Mouse (Mus musculus): ENCODE data around the gene S100a9.

Gene S100a9

DNA sequence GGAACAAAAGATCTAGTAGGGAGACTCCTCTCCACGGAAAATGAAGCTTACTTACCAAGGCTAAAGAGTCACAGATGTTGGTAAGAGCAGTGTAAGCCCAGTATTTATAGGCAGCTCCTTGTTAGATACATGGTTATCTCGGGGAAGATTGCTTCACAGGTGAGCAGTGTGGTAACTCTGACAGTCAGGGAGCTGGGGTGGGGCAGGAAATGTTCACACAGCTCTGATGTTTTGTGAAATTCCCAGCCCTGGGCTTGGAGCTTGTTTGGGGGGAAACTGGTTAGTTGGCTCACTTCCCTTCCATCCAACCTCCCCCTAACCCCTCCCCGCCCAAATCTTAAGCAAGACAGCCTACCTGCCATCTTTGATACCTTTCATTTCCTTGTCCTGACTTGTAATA is at the start of gene S100a9:
S100a9 (minus strand) TSS at position 109 of the 400 bp plus-strand sequence.
- DNase-seq = no peak

DNA sequence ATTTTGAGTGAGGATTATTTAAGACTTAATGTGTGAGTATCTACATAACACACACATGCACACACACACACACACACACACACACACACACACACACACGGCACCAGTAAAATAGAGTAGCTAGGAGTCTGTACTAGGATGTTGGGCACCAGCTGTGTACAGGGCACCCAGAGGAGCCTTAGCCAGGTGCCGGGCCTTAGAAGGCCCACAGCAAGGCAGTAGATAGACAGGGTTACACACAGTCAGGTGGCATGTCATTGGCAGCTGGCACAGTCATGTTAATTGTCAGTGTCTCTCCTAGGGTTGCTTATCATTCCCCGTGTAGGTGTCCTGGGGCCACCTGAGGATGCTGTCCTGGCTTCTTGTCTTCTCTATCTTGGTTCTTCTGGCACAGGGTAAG is 31.1 kb upstream of the S100a9 start, which contains the start of gene Pglyrp4:
Pglyrp4 (plus strand) TSS at position 301 of the 400 bp plus-strand sequence.
- no peak for DNase-seq

DNA sequence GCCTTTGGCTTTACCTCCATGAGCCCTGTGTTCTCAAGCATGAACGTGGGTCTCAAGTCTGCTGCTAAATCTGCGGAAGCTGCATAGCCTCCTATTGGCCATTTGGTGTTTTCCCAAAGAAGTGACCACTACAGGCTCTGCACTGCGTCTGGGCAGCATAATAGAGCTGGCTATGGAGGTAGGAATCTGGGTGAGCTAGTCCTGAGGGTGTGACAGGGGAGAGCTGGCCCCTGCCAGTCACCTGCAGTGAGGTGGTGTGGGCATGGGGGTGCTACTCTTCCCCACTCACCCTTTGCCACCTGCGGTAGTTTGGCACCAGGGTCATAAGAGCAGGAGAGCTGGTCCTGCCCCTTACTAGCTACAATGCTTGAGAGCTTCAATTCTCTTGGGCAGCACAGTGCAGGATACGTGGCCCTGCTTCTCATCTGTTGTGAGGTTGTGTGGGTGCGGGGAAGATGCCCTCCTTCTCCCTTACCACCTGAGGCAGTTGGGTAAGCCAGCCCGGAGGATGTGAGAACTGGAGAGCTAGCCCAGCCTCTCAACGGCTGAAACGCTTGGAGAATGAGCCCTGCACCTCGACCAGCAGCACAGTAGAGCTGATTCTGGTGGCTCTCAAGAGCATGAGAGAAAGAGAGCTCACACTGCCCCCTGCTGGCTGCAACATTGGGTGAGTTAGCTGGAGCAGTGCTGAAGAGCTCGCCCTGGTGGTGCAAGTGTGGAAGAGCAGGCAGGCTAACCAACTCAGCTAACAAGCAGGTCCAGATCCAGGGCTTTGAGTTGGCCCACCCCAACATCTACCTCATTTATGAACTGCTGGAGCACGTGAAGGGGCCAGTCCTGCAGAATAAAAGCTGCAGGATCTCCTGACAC is 14.3 kb upstream of the S100a9 start:
- peak; percentile 60 for DNase-seq

DNA sequence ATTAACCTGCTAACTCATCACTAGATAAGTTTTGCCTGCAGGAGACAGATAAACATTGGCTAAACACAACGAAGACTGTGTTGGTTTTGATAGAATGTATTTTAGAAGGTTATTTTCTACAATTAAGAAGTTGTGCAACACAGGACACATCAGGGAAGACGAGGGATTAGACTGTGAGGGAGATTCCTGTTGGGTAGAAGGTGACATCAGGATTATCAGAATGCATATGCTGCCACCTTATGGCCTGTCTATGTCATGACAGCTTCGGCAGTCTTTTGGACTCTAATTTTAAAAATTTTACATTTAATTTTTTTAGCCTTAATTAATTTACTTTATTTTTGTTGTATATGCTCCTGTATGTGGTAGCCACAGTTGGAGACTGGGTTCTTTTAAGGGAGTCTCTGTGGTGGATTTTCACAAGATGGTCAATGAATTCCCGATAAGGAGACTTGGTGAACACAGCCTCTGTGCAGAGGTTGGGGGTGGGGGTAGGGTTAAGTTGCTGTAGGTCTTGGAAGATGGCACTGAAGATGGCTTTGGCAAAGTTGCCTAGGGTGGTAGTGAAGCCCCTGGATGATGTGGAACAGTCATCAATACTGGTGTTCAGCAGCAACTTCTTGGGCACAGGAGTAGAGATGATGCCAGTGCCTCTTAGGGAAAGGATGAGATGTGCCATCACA is 13.1 kb upstream of the S100a9 start:
- no peak for DNase-seq

DNA sequence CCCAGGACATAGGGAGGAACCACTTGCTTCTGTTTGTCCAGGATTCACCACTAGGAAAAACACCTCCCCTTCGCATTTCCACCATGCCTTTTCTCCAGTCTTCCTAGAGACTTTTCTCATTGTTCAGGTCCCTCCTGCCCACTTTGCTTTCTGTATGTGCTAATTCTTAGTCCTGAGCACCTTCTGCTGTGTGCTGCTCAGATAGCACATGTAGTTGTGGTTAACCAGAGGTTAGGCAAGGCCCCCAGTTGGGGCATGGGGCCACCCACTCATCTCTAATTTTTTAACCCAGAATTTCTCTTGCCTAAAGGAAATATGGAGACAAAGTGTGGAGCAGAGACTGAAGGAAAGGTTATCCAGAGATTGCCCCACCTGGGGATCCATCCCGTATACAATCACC is 6.7 kb upstream of the S100a9 start:
- no peak for DNase-seq

DNA sequence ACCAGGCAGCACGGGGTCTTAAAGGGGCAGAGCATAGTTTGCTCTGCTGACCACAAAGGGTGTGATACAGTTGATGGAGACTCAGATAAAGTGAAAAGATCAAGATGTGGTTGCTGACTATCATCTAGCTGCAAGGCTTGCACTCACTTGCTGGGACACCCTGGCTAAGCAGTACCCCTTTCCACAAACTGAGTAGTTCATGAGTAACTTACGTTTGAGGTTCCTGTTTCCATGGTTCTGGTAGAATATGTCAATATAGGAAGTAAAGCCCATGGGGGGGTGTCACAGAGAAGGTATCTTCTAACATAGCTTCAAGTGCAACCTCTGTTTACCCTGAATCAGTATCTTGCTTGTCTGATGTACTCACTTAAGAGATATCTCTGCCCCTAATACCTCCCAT is 2.0 kb downstream of the S100a9 start:
- DNase-seq = no peak

DNA sequence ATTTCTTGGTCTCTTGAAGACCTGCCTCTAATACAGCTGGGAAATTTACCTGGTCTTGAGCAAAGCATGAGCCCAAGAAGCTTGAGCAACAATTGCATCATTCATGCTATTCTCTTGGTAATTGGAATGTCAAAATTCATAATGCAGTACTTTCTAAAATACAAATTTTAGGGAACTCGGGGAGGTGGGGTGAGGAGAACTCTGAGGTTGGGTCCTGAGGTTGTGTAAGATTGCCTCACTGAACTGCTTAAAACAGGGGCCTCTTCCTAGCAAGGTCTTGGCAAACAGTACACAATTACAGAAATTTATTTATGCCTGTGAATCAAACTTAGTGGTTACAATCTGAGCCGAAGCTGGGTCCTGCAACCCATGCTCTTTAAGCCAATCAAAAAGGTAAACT is 8.7 kb downstream of the S100a9 start:
- no peak for DNase-seq

DNA sequence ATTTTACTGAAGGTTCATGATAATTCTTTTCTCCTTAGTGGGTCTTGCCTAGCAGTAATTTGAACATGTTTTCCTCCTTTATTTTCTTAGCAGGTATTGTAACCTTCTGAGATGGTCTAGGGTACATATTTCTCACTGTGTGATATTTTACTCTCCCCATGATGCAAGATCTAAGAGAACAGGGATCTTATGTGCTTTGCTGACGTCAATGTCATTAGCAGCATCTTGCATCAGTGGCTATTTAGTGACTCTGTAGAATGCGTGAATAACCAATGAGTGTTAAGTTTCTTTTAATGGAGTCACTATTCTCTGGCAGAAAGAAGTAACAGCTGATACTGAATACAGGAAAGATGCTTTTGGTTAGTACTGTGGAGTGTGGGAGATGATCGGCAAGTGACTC is 11.6 kb downstream of the S100a9 start:
- DNase-seq = no peak

DNA sequence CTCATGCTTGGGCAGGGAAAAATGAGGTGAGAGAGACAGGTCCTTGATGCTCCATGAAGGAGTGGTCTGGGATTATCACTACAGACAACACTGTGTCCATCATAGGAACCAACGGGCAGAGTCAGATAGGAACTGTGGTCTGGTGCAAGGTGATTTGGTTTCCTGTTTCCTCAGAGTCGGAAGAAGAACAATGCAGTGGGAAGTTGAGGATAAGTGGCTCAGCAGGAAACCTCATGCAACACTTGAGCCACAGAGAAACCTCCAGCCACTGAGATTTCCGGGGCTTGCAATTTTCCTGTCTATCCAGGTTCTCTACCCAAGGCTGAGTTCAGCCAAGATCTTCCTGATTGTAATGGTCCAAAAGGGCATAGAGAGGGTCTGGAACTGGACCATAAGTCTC is 16.9 kb downstream of the S100a9 start:
- DNase-seq = no peak

DNA sequence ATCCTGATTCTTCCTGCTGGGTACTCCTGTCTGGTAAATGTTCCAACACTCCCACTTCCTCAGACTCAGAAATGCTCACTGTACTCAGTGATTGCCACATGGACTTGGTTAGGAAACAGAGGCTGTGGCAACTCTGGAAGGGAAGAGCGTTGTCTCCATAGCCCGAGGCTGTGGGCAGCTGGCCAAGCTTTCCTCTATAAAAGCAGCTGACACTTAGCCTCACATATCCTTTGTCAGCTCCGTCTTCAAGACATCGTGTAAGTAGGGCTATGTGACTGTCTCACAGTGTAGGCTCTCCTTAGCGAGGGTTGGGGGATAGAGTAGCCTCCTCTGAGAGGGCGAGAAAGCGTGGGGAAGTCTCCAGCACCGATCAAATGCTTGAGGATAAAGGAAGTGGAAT is 26.7 kb downstream of the S100a9 start, which contains the start of gene S100a8:
S100a8 (plus strand) TSS at position 133 of the 400 bp plus-strand sequence.
- DNase-seq = no peak

DNA sequence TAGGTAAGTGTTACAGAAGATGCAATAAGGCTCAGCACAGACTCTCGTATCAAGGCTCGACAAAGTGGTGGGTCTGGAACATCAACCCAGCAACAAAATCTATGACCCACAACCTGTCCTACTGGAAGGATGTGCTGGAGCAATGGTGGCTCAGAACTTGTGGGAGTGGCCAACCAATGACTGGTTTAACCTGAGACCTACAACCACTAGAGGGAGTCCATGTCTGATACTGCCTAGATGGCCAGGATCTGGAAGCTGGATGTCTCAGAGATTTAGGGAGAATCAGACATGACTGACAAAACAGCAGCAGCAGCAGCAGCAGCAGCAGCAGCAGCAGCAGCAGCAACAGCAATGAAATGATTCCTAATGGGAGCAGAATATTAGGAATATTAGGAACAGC is 31.3 kb downstream of the S100a9 start:
- no peak for DNase-seq

DNA sequence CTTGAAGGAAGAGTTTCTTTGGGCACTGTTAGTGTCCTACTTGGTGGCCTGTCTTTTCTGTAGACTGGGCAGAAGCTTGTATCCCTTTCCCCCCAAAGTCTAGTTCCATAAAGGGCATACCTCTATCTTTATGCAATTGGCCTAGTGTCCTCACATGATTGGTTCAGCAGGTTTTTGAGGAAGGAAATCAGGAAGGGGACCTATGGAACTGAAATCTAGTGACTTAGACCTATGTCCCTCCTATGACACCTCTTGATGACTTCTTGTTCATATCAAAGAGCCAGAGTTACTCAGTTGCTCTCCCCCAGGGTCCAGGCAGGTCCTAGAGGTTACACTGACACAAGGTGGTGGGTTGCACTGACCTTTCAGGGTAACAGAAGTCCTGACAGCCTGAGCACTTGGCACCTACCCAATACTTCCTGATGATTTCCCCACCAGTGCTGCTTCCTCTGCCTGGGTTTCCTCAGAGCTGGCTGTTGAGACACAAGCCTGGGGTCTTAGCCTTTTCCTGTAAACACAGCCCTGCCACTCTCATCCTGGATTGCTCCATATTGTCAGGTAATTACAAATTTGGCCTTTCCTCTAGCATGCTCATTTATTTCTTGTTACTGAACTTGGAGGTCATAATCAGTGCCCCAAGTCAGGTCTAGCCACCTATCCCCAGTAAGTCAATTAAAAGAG is 36.0 kb downstream of the S100a9 start:
- no peak for DNase-seq

DNA sequence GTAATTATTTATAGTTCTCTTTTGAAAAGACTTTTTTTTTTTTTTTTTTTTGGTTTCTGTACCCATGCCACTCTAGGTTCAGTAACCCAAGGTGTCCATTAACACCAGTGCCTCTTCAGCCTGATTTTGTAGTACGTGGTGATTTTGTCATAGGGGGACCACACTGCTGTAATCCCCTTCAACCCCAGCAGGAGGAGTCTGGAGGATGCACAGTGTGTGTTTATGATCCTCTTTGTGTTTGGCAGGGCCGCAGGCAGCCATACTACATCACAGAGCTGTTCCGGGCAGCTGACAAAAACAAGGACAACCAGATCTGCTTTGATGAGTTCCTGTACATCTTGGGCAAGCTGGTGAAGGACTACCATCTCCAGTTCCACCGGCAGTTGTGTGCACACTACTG is 38.1 kb downstream of the S100a9 start:
- no peak for DNase-seq

DNA sequence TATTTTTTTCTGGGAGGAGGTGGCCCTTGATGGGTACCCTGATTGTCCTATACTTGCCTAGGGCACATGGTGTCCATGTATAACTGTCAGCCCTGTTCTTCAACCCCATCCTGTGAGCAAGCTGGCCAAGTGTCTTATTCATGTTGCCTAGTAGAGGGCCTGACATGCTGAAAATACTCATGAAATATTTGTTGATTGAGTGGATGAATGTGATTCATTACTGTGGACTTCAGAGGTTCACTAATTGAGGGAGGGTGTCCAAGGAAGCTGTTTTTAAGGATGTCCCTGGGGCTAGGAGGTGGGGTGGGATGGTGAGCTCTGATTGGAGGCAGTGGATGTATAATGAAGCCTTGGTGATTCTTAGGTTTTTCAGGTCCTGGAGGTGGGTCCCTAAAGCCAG is 41.8 kb downstream of the S100a9 start, which contains the start of gene S100a7a:
S100a7a (plus strand) TSS at position 301 of the 400 bp plus-strand sequence.
- DNase-seq = no peak

DNA sequence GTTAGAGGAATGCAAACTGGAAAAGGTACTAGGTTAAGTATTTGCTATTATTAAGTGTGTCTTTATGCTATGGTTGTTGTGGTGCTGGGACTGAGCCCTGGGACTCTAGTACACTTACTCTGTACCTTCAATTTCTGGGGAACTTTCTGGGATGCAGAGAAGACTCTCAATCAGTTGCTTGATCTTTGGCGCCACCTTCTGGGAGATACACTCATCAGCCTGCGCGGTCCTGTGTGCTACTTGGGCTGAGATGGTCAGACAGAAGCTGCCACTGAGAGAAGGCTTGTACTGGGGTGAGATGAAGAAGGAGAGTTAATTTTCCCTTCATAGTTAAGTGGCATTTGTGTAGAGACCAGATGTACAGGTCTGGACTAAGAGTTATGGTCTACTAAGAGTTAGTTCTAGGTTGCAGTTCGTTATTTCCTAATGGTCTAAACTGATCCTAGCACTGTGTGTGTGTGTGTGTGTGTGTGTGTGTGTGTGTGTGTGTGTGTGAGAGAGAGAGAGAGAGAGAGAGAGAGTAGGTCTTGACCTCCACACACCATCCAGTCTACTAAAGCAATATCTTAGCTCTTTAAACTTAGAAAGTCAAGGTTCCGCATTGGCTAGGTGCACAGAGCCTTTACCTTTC is 42.5 kb downstream of the S100a9 start:
- DNase-seq = peak; percentile 30

DNA sequence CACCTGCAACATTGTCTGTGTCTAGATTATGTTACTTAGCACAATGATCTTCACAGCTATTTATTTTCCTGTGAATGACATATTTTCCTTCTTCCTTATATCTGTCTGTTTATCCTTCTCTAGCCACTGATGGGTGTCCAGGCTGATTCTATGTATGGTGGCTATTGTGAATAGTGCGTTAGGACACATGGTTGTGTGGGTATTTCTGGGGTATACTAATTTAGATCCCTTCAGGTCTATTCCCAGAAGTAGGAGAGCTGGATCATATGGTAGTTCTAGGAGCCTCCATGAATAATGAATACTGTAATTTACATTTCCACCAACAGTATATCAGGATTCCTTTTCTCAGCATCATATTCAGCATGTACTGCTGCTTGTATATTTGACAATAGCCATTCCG is 45.7 kb downstream of the S100a9 start:
- DNase-seq = no peak

DNA sequence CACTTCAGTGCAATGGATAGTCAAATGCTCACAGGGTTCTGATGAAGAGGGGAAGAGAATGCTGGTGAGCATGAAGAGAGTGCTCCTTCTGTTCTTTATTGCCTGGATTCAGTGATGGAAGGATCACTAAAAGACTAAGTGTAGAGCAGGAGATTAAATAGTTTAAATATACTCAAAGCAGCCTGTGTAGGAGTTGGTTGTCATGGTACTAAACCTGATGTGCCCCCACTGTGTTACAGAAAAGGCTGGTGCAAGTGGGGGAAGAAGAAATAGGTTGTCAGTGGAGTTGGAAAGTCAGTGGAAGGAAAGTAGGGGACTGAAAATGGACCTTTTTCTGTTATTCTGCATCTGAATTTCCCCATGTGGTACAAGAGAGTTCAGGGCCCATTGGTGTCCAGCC is 46.5 kb downstream of the S100a9 start:
- no peak for DNase-seq

DNA sequence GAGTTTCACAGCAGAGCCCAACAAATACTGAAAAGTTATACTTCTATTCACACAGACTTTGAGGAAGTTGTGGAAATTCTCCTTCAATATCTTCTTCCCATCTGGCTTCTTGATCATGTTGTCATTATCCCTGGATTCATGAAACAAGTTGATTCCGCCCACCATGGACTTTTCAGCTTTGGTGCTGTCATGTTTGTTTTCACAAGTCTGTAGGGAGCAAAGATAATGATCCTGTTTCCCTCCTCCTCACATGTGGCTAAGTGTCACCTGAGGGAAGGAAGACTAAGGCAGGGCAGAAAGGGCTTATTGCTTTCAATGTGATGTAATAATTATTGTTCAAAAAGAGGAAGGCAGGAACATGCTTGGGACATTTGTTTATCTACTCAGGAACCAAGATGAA is 48.2 kb downstream of the S100a9 start:
- DNase-seq = no peak

DNA sequence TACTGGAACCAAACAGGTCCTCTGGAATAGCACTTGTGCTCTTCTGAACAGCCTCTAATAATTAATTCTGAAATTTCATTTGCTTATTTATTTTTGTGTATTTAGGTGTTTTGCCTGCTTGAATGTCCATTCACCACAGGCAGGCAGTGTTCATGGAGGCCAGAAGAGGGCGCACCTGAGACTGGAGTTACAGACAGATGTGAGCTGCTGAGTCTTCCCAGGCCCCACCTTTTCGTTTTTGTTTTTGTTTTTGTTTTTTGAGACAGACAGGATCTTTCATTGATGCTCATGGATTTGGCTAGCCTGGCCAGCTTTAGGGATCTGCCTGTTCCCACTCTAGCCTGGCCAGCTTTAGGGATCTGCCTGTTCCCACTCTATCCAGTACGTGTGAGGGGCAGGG is 51.3 kb downstream of the S100a9 start:
- DNase-seq = peak; percentile 18
